Mouse (Mus musculus) gastrocnemius, adult 2 months (tissue): Measurements from ENCODE around the gene Wfdc1. TPM values are rescaled to one million over a fixed set of nuclear protein-coding genes. Genes with fewer than 3 reads are reported as not detected.

ENCODE experiments used
- DNase-seq: peaks from one replicate; pipeline ENCODE4 v3.0.0; 2022
- H3K27ac ChIP-seq: fragments of 200-600 bp; 2 replicates; pipeline ENCODE4 v1.8.1; 2022; ENCODE audit warnings: mild to moderate bottlenecking
- H3K4me3 ChIP-seq: fragments of 200-600 bp; 2 replicates; pipeline ENCODE4 v1.8.1; 2022; ENCODE audit warnings: mild to moderate bottlenecking, moderate library complexity
- CTCF ChIP-seq: fragments of 200-600 bp; IDR thresholded peaks from 2 replicates; pipeline ENCODE4 v1.8.1; 2022; ENCODE audit warnings: antibody characterized with exemption, mild to moderate bottlenecking, moderate library complexity
- intact Hi-C: fragments of 180-260 bp; cut with DNase I; formaldehyde crosslinking; loops from one replicate; pipeline ENCODE4 v1.15.1; 2025
- total RNA-seq, 2 experiments: library from RNA; stranded (reverse); gene quantifications; 2 replicates each; pipeline ENCODE4 v1.2.3; 2021

The Wfdc1 gene
- total RNA-seq, 2 experiments from 2014 or later = 96.5 to 98.7 TPM

DNA sequence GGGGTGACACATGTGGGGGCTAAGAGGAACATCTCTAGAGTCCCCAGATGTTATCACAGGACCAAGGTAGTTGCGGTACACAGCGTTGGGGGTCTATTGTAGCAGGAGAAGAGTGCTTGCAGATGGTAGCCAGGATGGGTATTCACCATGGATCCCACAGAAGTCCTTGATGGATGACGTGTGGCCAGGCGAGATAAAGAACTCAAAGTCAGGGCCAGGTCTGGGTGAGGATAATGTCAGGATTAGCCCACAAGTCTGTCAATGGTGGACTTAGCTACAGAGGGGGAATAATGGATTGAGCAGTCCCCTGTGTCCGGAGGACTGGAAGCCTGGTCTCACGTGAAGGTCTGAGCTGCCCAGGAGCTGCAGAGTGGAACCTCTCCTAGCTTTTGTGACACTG, 58.4 kb downstream of the Wfdc1 start:
- TF ChIP-seq CTCF = no peak
- Histone ChIP-seq H3K4me3 (no peak overlapping the region), H3K27ac (no peak overlapping the region)
- no peak for DNase-seq
- intact Hi-C loops = no loop called here

DNA sequence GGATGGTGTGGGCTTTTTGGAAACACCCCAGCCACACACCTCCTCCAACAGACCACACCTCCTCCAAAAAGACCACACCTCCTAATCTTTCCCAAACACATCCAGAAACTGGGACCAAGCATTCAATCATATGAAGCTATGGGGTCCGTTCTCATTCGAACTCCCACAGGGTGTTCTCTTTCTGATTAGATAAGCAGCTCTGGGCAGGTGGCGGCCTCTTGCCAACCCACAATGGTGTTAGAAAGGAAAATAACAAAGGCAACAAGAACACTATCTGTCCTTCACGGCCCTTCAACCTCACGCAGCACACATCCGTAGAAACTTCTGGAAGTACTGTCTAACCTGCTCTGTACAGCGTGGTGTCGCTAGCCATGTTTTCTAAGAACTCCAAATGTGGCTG, 60.9 kb downstream of the Wfdc1 start:
- intact Hi-C loops = no loop called here
- Histone ChIP-seq H3K4me3 (no peak overlapping the region), H3K27ac (no peak overlapping the region)
- TF ChIP-seq CTCF = no peak
- DNase-seq = no peak

DNA sequence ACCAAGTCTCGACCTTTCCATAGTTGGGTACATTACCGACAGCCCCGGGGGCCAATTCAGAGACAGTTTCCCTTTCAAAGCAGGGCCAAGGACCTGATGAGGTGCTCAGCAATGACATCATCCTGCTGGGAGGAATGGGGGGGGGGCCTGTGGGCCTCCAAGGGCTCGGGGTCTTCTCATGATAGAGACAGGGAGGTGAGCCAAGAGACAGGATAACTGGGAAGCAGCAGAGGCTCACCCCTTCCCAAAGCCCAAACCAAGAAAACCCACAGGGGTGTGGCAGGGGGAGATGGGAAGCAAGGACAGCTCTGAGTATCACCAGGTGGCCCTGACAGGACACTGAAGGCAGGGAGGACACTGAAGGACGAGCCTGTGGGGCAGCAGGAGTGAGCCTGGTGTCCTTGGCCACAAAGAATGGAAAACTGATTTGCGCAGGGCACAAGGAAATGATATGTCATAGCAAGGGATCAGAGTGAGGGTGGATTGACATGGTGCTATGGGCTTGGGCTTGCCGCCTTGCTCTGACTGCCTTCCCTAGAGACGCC, 62.3 kb downstream of the Wfdc1 start:
- intact Hi-C loops = no loop called here
- Histone ChIP-seq H3K27ac (no peak overlapping the region), H3K4me3 (no peak overlapping the region)
- no peak for DNase-seq
- no peak for TF ChIP-seq CTCF

DNA sequence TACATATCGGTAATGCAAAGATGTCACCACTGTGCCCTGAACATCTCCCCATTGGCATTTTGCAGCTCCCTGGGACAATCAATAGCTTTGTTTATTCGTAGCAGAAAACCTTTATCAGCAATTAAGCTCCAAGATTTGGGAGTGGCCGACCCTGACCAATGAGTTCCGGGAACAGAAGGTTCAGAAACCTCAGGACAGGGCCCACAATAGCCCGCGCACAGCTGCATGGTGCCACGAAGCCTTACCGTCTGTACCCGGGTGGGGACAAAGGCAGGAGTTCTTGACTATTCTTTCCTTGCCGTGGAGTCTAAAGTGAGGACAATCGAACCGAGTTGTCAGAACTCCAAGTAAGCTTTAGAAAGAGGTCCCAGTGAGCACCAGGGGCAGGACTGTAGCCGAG, 65.9 kb downstream of the Wfdc1 start:
- Histone ChIP-seq H3K27ac (no peak overlapping the region), H3K4me3 (no peak overlapping the region)
- TF ChIP-seq CTCF = no peak
- intact Hi-C loops = no loop called here
- DNase-seq = no peak

DNA sequence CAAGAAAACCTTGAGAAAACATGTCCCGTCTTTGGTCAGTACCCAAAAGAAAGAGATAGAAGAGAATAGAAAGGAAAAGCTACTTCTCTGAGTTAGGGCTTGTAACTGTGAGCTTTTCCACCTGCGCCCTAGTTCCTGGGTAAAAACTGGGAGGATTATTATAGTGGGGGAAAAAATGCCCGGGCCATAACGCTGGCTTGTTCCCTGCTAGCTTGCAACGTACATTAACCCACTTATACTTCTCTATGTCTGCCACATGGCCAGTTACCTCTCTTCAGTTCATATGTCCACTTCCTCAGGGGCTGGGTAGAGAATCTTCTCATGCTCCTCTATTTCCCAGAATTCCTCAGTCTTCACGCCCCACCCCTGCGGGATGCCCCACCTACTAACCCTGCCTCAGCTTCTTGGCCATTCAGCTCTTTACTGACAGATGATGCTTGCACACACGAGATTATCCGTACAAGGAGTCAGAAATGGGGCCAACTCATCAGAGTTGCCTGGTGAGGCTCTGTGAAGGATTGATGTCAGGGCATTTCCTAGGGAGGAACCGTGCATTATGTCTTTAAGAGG, 70.3 kb downstream of the Wfdc1 start:
- TF ChIP-seq CTCF = no peak
- DNase-seq = no peak
- H3K27ac ChIP-seq = no peak overlapping the region
- no peak overlapping the region for H3K4me3 ChIP-seq
- intact Hi-C loops = no loop called here

DNA sequence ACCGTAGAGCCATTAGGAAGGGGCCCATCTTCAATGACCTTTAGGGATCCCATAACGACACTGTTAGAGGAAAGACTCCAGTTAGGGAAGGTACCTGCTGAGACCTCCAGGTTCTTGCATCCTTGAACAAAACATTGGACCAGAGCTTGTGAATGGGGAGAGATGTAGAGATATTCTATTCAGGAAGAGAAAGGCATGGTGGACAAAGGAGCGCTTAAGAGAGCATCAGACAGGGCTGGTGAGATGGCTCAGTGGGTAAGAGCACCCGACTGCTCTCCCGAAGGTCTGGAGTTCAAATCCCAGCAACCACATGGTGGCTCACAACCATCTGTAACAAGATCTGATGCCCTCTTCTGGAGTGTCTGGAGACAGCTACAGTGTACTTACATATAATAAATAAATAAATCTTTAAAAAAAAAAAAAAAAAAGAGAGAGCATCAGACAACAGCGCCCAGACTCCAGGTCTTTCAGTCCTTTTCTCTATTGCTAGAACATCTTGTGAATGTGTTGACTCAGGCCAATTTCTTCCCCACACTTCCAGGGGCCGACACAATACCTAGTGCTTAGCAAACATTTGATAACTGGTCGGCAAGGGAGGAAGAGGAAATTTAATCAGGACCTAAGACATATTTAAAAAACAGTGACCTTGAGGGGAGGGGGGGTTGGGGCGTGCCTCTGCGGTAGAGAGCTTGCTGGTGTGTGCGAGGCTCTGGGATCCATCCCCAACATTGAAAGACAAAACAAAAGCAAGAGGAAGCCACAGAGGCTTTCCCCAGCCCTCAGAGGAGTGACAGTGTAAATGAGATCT, 71.1 kb downstream of the Wfdc1 start:
- DNase-seq = no peak
- intact Hi-C loops = no loop called here
- no peak overlapping the region for H3K4me3 ChIP-seq
- no peak overlapping the region for H3K27ac ChIP-seq
- TF ChIP-seq CTCF = no peak

Other genes with a start within 250 kb of the Wfdc1 start
- gene Osgin1, start 232.2 kb upstream of the Wfdc1 start, total RNA-seq = 10 to 100 TPM in 1 of 2 experiments, 1 to 10 TPM in 1; 9.3 to 19.7 TPM
- gene Necab2, start 219.6 kb upstream of the Wfdc1 start, total RNA-seq = not detected
- gene Slc38a8, start 164.7 kb upstream of the Wfdc1 start, total RNA-seq = not detected
- gene Mbtps1, start 107.6 kb upstream of the Wfdc1 start, total RNA-seq = 10 to 100 TPM; 28.6 to 28.7 TPM
- 10 to 100 TPM; 15.9 to 16.6 TPM for gene Hsdl1, start 91.2 kb upstream of the Wfdc1 start, total RNA-seq
- gene Dnaaf1, start 91.1 kb upstream of the Wfdc1 start, total RNA-seq = not detected
- gene Taf1c, start 61.1 kb upstream of the Wfdc1 start, total RNA-seq = 1 to 10 TPM; 5.2 to 6.6 TPM
- gene Adad2, start 53.6 kb upstream of the Wfdc1 start, total RNA-seq = not detected
- gene Kcng4, start 30.7 kb upstream of the Wfdc1 start, total RNA-seq = 10 to 100 TPM; 14.1 to 14.3 TPM
- gene Atp2c2, start 33.6 kb downstream of the Wfdc1 start, total RNA-seq = under 1 TPM; 0.08 to 0.10 TPM
- gene Tldc1, start 112.1 kb downstream of the Wfdc1 start, total RNA-seq = 1 to 10 TPM; 3.0 to 3.3 TPM
- 1 to 10 TPM; 3.2 to 7.4 TPM for gene Cotl1, start 174.2 kb downstream of the Wfdc1 start, total RNA-seq
- gene Klhl36, start 195.9 kb downstream of the Wfdc1 start, total RNA-seq = 1 to 10 TPM in 1 of 2 experiments, under 1 TPM in 1; 0.71 to 1.1 TPM
- gene Usp10, start 244.0 kb downstream of the Wfdc1 start, total RNA-seq = 10 to 100 TPM; 56.9 to 73.9 TPM
- 10 to 100 TPM in 1 of 2 experiments, 1 to 10 TPM in 1; 6.1 to 15.0 TPM for gene Gm20388, start 244.5 kb downstream of the Wfdc1 start, total RNA-seq